7 mouse cellular contexts compared by ENCODE assay signal in the genomic region with DNA sequence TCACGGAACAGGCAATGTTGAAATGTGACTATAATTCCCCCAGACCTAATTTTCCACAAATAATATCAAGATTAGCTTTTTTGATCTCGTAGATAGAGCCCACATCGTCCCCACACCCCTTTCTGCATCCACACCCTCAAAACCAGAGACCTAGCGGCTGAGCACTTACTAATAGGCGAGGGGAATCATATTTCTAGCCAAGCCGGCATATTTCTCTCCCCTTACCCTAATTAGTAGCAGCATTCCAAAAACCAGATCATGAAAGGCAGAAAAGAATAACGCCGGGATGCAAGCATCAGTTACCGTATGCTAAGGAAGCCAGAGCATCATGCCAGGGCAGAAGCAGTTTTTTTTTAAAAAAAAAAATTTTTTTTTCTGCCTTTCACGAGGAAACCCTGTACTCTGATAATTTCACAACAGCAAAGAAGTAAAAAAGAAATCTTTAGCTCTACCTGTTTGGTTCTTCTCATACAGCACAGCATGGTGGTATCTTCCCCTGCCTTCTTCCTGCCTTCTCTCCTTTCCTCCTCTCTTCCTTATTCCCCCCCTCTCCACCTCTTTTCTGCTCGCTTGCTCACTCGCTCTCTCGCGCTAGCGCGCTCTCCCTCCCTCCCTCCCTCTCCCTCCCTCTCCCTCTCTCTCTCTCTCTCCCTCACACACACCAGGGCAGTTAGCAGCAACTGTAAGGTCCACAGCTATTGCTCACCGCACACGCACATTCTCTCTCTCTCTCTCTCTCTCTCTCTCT. TPM values are rescaled to one million over a fixed set of nuclear protein-coding genes. Genes with fewer than 3 reads are reported as not detected.
DNase-seq lines count a peak whose midpoint lies in the region; ATAC-seq and TF ChIP-seq lines count a peak whose summit lies in the region.

A gene (minus strand): TSS at position 631 of the 748 bp plus-strand sequence.

- H3K4me1 ChIP-seq in embryonic facial prominence, embryonic 13.5 days = peaks cover 43% of the 10 kb centered on the region
- peaks cover 2% of the 10 kb centered on the region; the same call in 1 of the 2 replicates for H3K4me1 ChIP-seq in intestine, postnatal 0 days (replicated peaks; ENCODE audit: control insufficient read depth, insufficient read depth, low read length)
- peaks cover 25% of the 10 kb centered on the region for H3K4me1 ChIP-seq in midbrain, embryonic 14.5 days (ENCODE audit: control insufficient read depth, insufficient read depth, low read length)

- peak within 1 kb of the TSS; percentile 65 for H3K4me3 ChIP-seq in left cerebral cortex, adult 2 months
- H3K4me3 ChIP-seq in embryonic facial prominence, embryonic 13.5 days = peak within 1 kb of the TSS; percentile 49
- H3K4me3 ChIP-seq in intestine, postnatal 0 days (ENCODE audit: low read depth, low read length) = peak within 1 kb of the TSS; percentile 24
- peak within 1 kb of the TSS; percentile 65 for H3K4me3 ChIP-seq in midbrain, embryonic 14.5 days (replicated peaks; ENCODE audit: low read depth, low read length)

- DNase-seq in left cerebral cortex, adult 2 months (ENCODE audit: extremely low spot score in 1 of 2, low spot score in 2 of 2) = no peak
- DNase-seq in left cerebral cortex, adult 11 months (ENCODE audit: low spot score) = no peak
- peak; percentile 83 for DNase-seq in midbrain, embryonic 14.5 days
- no peak for DNase-seq in spleen, adult 18-20 months
- no peak for DNase-seq in thymus, postnatal 14 days

- no peaks in the 10 kb centered on the region for H3K36me3 ChIP-seq in embryonic facial prominence, embryonic 13.5 days
- H3K36me3 ChIP-seq in intestine, postnatal 0 days (ENCODE audit: control insufficient read depth, insufficient read depth) = no peaks in the 10 kb centered on the region
- H3K36me3 ChIP-seq in midbrain, embryonic 14.5 days (ENCODE audit: control insufficient read depth, insufficient read depth, low read length) = no peaks in the 10 kb centered on the region

- H3K9me3 ChIP-seq in embryonic facial prominence, embryonic 13.5 days = no peaks in the 10 kb centered on the region
- H3K9me3 ChIP-seq in intestine, postnatal 0 days (ENCODE audit: control insufficient read depth) = no peaks in the 10 kb centered on the region
- H3K9me3 ChIP-seq in midbrain, embryonic 14.5 days (ENCODE audit: control insufficient read depth, low read length) = no peaks in the 10 kb centered on the region

- TF ChIP-seq CTCF in left cerebral cortex, adult 2 months (IDR thresholded peaks at IDR 0.05) = no peak
- TF ChIP-seq CTCF in intestine, postnatal 0 days (IDR thresholded peaks at IDR 0.05; ENCODE audit: low read depth) = no peak

- peak; percentile 78 for ATAC-seq in embryonic facial prominence, embryonic 13.5 days (ENCODE audit: insufficient number of reproducible peaks, insufficient read depth, low FRiP score, low TSS enrichment, low read depth)
- no peak for ATAC-seq in intestine, postnatal 0 days
- ATAC-seq in midbrain, embryonic 14.5 days (ENCODE audit: low FRiP score, low TSS enrichment) = peak; percentile 88

- intact Hi-C loops in left cerebral cortex, adult 2 months (cut with DNase I) = no loop called here

- H3K27ac ChIP-seq in left cerebral cortex, adult 2 months = peak within 1 kb of the TSS; percentile 77
- peak within 1 kb of the TSS; percentile 83 for H3K27ac ChIP-seq in embryonic facial prominence, embryonic 13.5 days
- H3K27ac ChIP-seq in intestine, postnatal 0 days (ENCODE audit: low read depth, low read length) = no peak within 1 kb of the TSS
- peak within 1 kb of the TSS; percentile 84 for H3K27ac ChIP-seq in midbrain, embryonic 14.5 days (replicated peaks; ENCODE audit: low read depth, low read length)

- WGBS in embryonic facial prominence, embryonic 13.5 days = 2% methylated on average over 18 of the region's 18 CpGs
- 2% methylated on average over 18 of the region's 18 CpGs for WGBS in intestine, postnatal 0 days
- WGBS in midbrain, embryonic 14.5 days = 0% methylated on average over 18 of the region's 18 CpGs

- no peaks in the 10 kb centered on the region for H3K27me3 ChIP-seq in embryonic facial prominence, embryonic 13.5 days
- peaks cover 10% of the 10 kb centered on the region for H3K27me3 ChIP-seq in intestine, postnatal 0 days (replicated peaks; ENCODE audit: control insufficient read depth, insufficient read depth, low read length)
- no peaks in the 10 kb centered on the region for H3K27me3 ChIP-seq in midbrain, embryonic 14.5 days (ENCODE audit: control insufficient read depth, insufficient read depth, low read length)

- H3K4me2 ChIP-seq in embryonic facial prominence, embryonic 13.5 days = peak within 1 kb of the TSS; percentile 70
- peak within 1 kb of the TSS; percentile 43 for H3K4me2 ChIP-seq in intestine, postnatal 0 days (replicated peaks; ENCODE audit: low read depth)
- peak within 1 kb of the TSS; percentile 59 for H3K4me2 ChIP-seq in midbrain, embryonic 14.5 days (ENCODE audit: low read length)

- peak within 1 kb of the TSS; percentile 63 for H3K9ac ChIP-seq in embryonic facial prominence, embryonic 13.5 days
- H3K9ac ChIP-seq in intestine, postnatal 0 days (ENCODE audit: low read depth, low read length) = no peak within 1 kb of the TSS
- H3K9ac ChIP-seq in midbrain, embryonic 14.5 days (replicated peaks; ENCODE audit: low read length) = peak within 1 kb of the TSS; percentile 80

RNA-seq across cellular contexts. Expression of the gene that starts here (rescaled TPM):
- 100 to 1,000 TPM; 302 to 315 TPM for total RNA-seq in left cerebral cortex, adult 2 months (2021)
- polyA plus RNA-seq in embryonic facial prominence, embryonic 13.5 days (2015; fragmentation: Nextera tagmentation; extraction: Ambion mirVana) = 122 and 144 TPM in 2 replicates
- 39.6 and 40.1 TPM in 2 replicates for polyA plus RNA-seq in intestine, postnatal 0 days (2015; fragmentation: Nextera tagmentation; extraction: Ambion mirVana)
- polyA plus RNA-seq in midbrain, embryonic 14.5 days (2014; fragmentation: Nextera tagmentation; extraction: Ambion mirVana) = 1,427 and 1,759 TPM in 2 replicates
